Mouse (Mus musculus): ENCODE data around the gene Gm37240. TPM values are rescaled to one million over a fixed set of nuclear protein-coding genes. Genes with fewer than 3 reads are reported as not detected.

Gene Gm37240
- polyA plus RNA-seq, 1 experiment from 2014 or later = 3.0 TPM

- Histone ChIP-seq H3K4me3 (no peak overlapping the region), H3K9me3 (no peaks in the 10 kb centered on the region), H3K36me3 (no peaks in the 10 kb centered on the region), H3K27me3 (ENCODE audit: insufficient read depth, poor library complexity, severe bottlenecking) (peaks cover 12% of the 10 kb centered on the region; the same call in 1 of the 2 replicates), H3K4me1 (peaks cover 6% of the 10 kb centered on the region; the same call in 1 of the 2 replicates), H3K27ac (no peak overlapping the region)
- no peak for DNase-seq (ENCODE audit: low spot score)
- 63% methylated on average over 5 of the region's 5 CpGs for WGBS
Observed at GRCm38 (mm10) chr3:84688176-84688575, 1199.1 kb downstream of the Gm37240 start.

- H3K27me3 ChIP-seq (ENCODE audit: insufficient read depth, poor library complexity, severe bottlenecking) = peaks cover 12% of the 10 kb centered on the region; the same call in 1 of the 2 replicates
- no peaks in the 10 kb centered on the region for H3K9me3 ChIP-seq
- H3K4me1 ChIP-seq = peaks cover 6% of the 10 kb centered on the region; the same call in 1 of the 2 replicates
- no peak for DNase-seq (ENCODE audit: low spot score)
- 62% methylated on average over 2 of the region's 2 CpGs for WGBS
- H3K4me3 ChIP-seq = no peak overlapping the region
- H3K27ac ChIP-seq = no peak overlapping the region
- no peaks in the 10 kb centered on the region for H3K36me3 ChIP-seq
Observed at GRCm38 (mm10) chr3:84687488-84687846, 1199.9 kb downstream of the Gm37240 start.

- H3K27me3 ChIP-seq (ENCODE audit: insufficient read depth, poor library complexity, severe bottlenecking) = peaks cover 12% of the 10 kb centered on the region; the same call in 1 of the 2 replicates
- H3K4me1 ChIP-seq = peaks cover 6% of the 10 kb centered on the region; the same call in 1 of the 2 replicates
- no peak for DNase-seq (ENCODE audit: low spot score)
- no peaks in the 10 kb centered on the region for H3K36me3 ChIP-seq
- 71% methylated on average over 7 of the region's 7 CpGs for WGBS
- no peak overlapping the region for H3K4me3 ChIP-seq
- H3K27ac ChIP-seq = no peak overlapping the region
- H3K9me3 ChIP-seq = no peaks in the 10 kb centered on the region
Observed at GRCm38 (mm10) chr3:84686799-84687487, 1200.4 kb downstream of the Gm37240 start.

- Histone ChIP-seq H3K27me3 (ENCODE audit: insufficient read depth, poor library complexity, severe bottlenecking) (peaks cover 12% of the 10 kb centered on the region; the same call in 1 of the 2 replicates), H3K4me3 (no peak overlapping the region), H3K27ac (no peak overlapping the region), H3K4me1 (peaks cover 9% of the 10 kb centered on the region; the same call in 1 of the 2 replicates), H3K36me3 (no peaks in the 10 kb centered on the region), H3K9me3 (no peaks in the 10 kb centered on the region)
- WGBS = 87% methylated on average over 2 of the region's 2 CpGs
- DNase-seq (ENCODE audit: low spot score) = no peak
Observed at GRCm38 (mm10) chr3:84686294-84686672, 1201.0 kb downstream of the Gm37240 start.

- DNase-seq (ENCODE audit: low spot score) = no peak
- peaks cover 9% of the 10 kb centered on the region; the same call in 1 of the 2 replicates for H3K4me1 ChIP-seq
- no peak overlapping the region for H3K4me3 ChIP-seq
- no peaks in the 10 kb centered on the region for H3K36me3 ChIP-seq
- WGBS = 72% methylated on average over 8 of the region's 8 CpGs
- no peaks in the 10 kb centered on the region for H3K9me3 ChIP-seq
- peaks cover 12% of the 10 kb centered on the region; the same call in 1 of the 2 replicates for H3K27me3 ChIP-seq (ENCODE audit: insufficient read depth, poor library complexity, severe bottlenecking)
- no peak overlapping the region for H3K27ac ChIP-seq
Observed at GRCm38 (mm10) chr3:84685662-84686293, 1201.5 kb downstream of the Gm37240 start.

GRCm38 (mm10) chr3:84683788-84684187 is 1203.5 kb downstream of the Gm37240 start:
- WGBS = 89% methylated on average over 6 of the region's 6 CpGs
- Histone ChIP-seq H3K36me3 (no peaks in the 10 kb centered on the region), H3K4me1 (peaks cover 9% of the 10 kb centered on the region; the same call in 1 of the 2 replicates), H3K27me3 (ENCODE audit: insufficient read depth, poor library complexity, severe bottlenecking) (peaks cover 4% of the 10 kb centered on the region; the same call in 1 of the 2 replicates), H3K4me3 (no peak overlapping the region), H3K27ac (no peak overlapping the region), H3K9me3 (no peaks in the 10 kb centered on the region)
- DNase-seq (ENCODE audit: low spot score) = no peak

- DNase-seq (ENCODE audit: low spot score) = no peak
Observed at GRCm38 (mm10) chr3:84681699-84682098, 1205.6 kb downstream of the Gm37240 start.

GRCm38 (mm10) chr3:84680062-84680461 is 1207.3 kb downstream of the Gm37240 start:
- H3K9me3 ChIP-seq = no peaks in the 10 kb centered on the region
- DNase-seq (ENCODE audit: low spot score) = no peak
- H3K27ac ChIP-seq = no peak overlapping the region
- 82% methylated on average over 7 of the region's 7 CpGs for WGBS
- H3K4me3 ChIP-seq = no peak overlapping the region
- H3K36me3 ChIP-seq = no peaks in the 10 kb centered on the region
- 0 out of 2 replicates have a peak, but pooled peaks cover 3% of the 10 kb centered on the region for H3K4me1 ChIP-seq
- 0 out of 2 replicates have a peak, but pooled peaks cover 5% of the 10 kb centered on the region for H3K27me3 ChIP-seq (ENCODE audit: insufficient read depth, poor library complexity, severe bottlenecking)

More at GRCm38 (mm10) chr3:84681699-84682098, 1205.6 kb downstream of the Gm37240 start:
- no peak overlapping the region for H3K27ac ChIP-seq
- no peak overlapping the region for H3K4me3 ChIP-seq
- WGBS = 62% methylated on average over 8 of the region's 8 CpGs
- no peaks in the 10 kb centered on the region for H3K9me3 ChIP-seq
- 0 out of 2 replicates have a peak, but pooled peaks cover 3% of the 10 kb centered on the region for H3K4me1 ChIP-seq
- no peaks in the 10 kb centered on the region for H3K27me3 ChIP-seq (ENCODE audit: insufficient read depth, poor library complexity, severe bottlenecking)
- no peaks in the 10 kb centered on the region for H3K36me3 ChIP-seq

GRCm38 (mm10) chr3:84679542-84679941 is 1207.8 kb downstream of the Gm37240 start:
- Histone ChIP-seq H3K27ac (no peak overlapping the region), H3K4me1 (0 out of 2 replicates have a peak, but pooled peaks cover 3% of the 10 kb centered on the region), H3K36me3 (no peaks in the 10 kb centered on the region), H3K27me3 (ENCODE audit: insufficient read depth, poor library complexity, severe bottlenecking) (0 out of 2 replicates have a peak, but pooled peaks cover 5% of the 10 kb centered on the region), H3K9me3 (no peaks in the 10 kb centered on the region), H3K4me3 (no peak overlapping the region)
- DNase-seq (ENCODE audit: low spot score) = no peak
- 87% methylated on average over 8 of the region's 8 CpGs for WGBS

- no peak overlapping the region for H3K27ac ChIP-seq
- no peaks in the 10 kb centered on the region for H3K36me3 ChIP-seq
- H3K4me3 ChIP-seq = no peak overlapping the region
- H3K27me3 ChIP-seq (ENCODE audit: insufficient read depth, poor library complexity, severe bottlenecking) = 0 out of 2 replicates have a peak, but pooled peaks cover 5% of the 10 kb centered on the region
- 0 out of 2 replicates have a peak, but pooled peaks cover 3% of the 10 kb centered on the region for H3K4me1 ChIP-seq
- no peaks in the 10 kb centered on the region for H3K9me3 ChIP-seq
- no peak for DNase-seq (ENCODE audit: low spot score)
- WGBS = 79% methylated on average over 5 of the region's 5 CpGs
Observed at GRCm38 (mm10) chr3:84678891-84679290, 1208.4 kb downstream of the Gm37240 start.

- no peaks in the 10 kb centered on the region for H3K9me3 ChIP-seq
- H3K27ac ChIP-seq = no peak overlapping the region
- WGBS = 74% methylated on average over 5 of the region's 5 CpGs
- H3K4me1 ChIP-seq = no peaks in the 10 kb centered on the region
- no peak overlapping the region for H3K4me3 ChIP-seq
- H3K27me3 ChIP-seq (ENCODE audit: insufficient read depth, poor library complexity, severe bottlenecking) = 0 out of 2 replicates have a peak, but pooled peaks cover 5% of the 10 kb centered on the region
- DNase-seq (ENCODE audit: low spot score) = no peak
- no peaks in the 10 kb centered on the region for H3K36me3 ChIP-seq
Observed at GRCm38 (mm10) chr3:84675710-84676109, 1211.6 kb downstream of the Gm37240 start.

- H3K27me3 ChIP-seq (ENCODE audit: insufficient read depth, poor library complexity, severe bottlenecking) = 0 out of 2 replicates have a peak, but pooled peaks cover 5% of the 10 kb centered on the region
- H3K9me3 ChIP-seq = no peaks in the 10 kb centered on the region
- no peak for DNase-seq (ENCODE audit: low spot score)
- H3K27ac ChIP-seq = no peak overlapping the region
- H3K4me1 ChIP-seq = no peaks in the 10 kb centered on the region
- WGBS = 91% methylated on average over 6 of the region's 6 CpGs
- no peaks in the 10 kb centered on the region for H3K36me3 ChIP-seq
- H3K4me3 ChIP-seq = no peak overlapping the region
Observed at GRCm38 (mm10) chr3:84673552-84673951, 1213.8 kb downstream of the Gm37240 start.

- Histone ChIP-seq H3K9me3 (no peaks in the 10 kb centered on the region), H3K4me1 (no peaks in the 10 kb centered on the region), H3K27ac (no peak overlapping the region), H3K4me3 (no peak overlapping the region), H3K36me3 (no peaks in the 10 kb centered on the region), H3K27me3 (ENCODE audit: insufficient read depth, poor library complexity, severe bottlenecking) (peaks cover 12% of the 10 kb centered on the region; the same call in 1 of the 2 replicates)
- WGBS = 87% methylated on average over 12 of the region's 12 CpGs
- DNase-seq (ENCODE audit: low spot score) = no peak
Observed at GRCm38 (mm10) chr3:84672136-84672535, 1215.2 kb downstream of the Gm37240 start.
